Mouse (Mus musculus) ES-Bruce4 (cell line): ENCODE measurements around the gene Lrrc49.

Experiments
- CTCF ChIP-seq: IDR thresholded peaks from one replicate; pipeline ENCODE4 v1.8.1; 2011; ENCODE audit warnings: low read depth, low read length
- EP300 ChIP-seq: IDR thresholded peaks from 2 replicates; pipeline ENCODE4 v1.6.1; 2011; ENCODE audit warnings: low read depth, low read length; ENCODE audit not compliant: insufficient read depth
- POLR2A ChIP-seq: IDR thresholded peaks from one replicate; pipeline ENCODE4 v1.8.1; 2011; ENCODE audit warnings: low read length; ENCODE audit not compliant: insufficient read depth

- TF ChIP-seq CTCF (no peak), EP300 (no peak), POLR2A (no peak)
Observed at GRCm38 (mm10) chr9:60608857-60609256, 79.1 kb downstream of the Lrrc49 start.
